ENCODE assay signal across 1 mouse cellular context in the genomic region with DNA sequence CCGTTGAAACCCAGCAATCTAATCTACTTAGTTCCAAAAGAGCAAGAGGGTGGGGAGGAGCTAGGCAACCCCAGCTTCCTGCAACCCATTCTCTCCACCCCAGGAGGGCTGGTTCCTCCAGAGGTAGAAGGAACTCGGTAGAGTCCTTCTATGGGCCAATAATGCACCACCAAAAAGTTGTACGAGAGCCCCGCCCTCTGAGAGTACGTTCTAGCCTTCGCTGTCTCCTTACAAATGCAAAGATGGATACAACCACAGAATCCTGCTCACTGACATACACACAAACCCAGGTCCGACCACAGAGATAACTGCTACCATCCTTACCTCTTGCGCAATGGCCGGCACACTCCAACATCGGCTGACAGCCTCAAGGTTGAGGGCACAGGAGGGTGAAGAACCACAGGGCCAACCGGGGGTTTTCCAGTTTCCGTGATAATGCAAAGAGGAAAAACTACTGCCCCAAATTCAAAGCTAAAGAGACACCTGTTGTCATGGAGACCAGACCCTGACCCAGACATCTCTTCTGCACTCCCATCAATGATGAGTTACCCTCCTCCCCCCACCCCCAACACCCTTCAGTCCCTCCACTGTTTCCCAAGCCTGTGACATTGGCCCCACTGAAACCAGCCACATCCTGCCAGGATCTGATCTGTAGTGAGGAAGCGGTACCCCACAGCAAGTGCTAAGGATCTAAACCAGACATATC.
TF ChIP-seq lines count a peak whose summit lies in the region.

No protein-coding gene starts in this region.

TF ChIP-seq in CH12.LX, 34 proteins besides CTCF, POLR2A, EP300 and RAD21:
- no peak for TF ChIP-seq NELFE (IDR thresholded peaks at IDR 0.05; ENCODE audit: low read depth, low read length)
- 0 out of 2 replicates have a peak, but pooled peaks have one; percentile 17 for TF ChIP-seq NRF1 (IDR thresholded peaks at IDR 0.05; ENCODE audit: low read depth, low read length)
- TF ChIP-seq CHD1 (IDR thresholded peaks at IDR 0.05; ENCODE audit: low read depth, low read length) = no peak
- peak; percentile 27; the same call in 1 of the 2 replicates for TF ChIP-seq ETS1 (conservative IDR thresholded peaks at IDR 0.05; ENCODE audit: low read depth, low read length)
- 0 out of 2 replicates have a peak, but pooled peaks have one; percentile 13 for TF ChIP-seq MAX (IDR thresholded peaks at IDR 0.05; ENCODE audit: low read length)
- TF ChIP-seq MAZ (IDR thresholded peaks at IDR 0.05; ENCODE audit: low read depth, low read length) = no peak
- TF ChIP-seq IRF4 (IDR thresholded peaks at IDR 0.05; ENCODE audit: low read depth, low read length) = 0 out of 2 replicates have a peak, but pooled peaks have one; percentile 28
- no peak for TF ChIP-seq MXI1 (IDR thresholded peaks at IDR 0.05; ENCODE audit: low read depth, low read length)
- TF ChIP-seq BHLHE40 (IDR thresholded peaks at IDR 0.05; ENCODE audit: low read depth, low read length) = peak; percentile 73
